Mouse (Mus musculus): Measurements from ENCODE around the gene Spg20.

DNA sequence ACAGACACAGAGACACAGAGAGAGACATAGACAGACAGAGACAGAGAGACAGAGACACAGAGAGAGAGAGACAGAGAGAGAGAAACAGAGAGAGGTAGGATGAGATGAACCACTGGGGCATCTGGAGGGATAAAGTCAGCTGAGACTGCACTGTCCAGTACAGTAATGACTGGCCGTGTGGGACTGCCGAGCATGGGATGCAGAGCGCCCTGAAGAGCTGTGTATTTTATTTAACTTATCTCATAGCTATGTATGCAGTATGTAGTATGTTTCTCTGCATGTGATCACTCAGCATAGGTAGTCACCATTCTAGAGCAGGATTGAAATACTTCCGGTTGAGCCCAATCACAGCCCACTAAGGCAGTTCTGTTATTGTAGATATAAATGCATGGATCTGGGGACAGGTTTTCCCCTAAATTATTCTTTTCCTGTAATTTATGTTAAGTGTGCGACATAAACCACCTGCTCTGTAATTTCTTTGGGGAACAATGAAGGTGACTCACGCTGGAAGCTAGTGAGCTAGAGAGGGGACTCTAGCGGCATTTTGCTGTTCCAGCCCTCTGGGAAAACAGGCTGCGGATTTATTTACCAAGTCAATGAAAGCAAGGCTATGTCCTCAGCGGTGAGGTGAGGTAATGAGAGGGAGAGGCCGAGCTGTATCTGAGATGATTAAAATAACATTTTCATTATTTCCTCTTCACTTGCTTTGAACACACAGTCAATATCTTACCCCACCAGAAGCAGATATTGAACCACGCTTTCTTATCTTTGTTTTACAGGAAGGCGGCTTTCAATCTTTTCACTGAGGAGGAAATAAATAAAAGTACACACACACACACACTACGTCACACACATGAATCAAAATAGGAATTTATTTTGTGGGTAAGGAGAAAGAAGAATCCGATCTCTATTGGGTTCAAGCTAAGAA lies 45.9 kb upstream of the Spg20 start:
- TF ChIP-seq CTCF (IDR thresholded peaks at IDR 0.05) (no peak), EP300 (IDR thresholded peaks at IDR 0.05) (no peak)
